Comparison of ENCODE assay signal across 1 mouse cellular context in the genomic region with DNA sequence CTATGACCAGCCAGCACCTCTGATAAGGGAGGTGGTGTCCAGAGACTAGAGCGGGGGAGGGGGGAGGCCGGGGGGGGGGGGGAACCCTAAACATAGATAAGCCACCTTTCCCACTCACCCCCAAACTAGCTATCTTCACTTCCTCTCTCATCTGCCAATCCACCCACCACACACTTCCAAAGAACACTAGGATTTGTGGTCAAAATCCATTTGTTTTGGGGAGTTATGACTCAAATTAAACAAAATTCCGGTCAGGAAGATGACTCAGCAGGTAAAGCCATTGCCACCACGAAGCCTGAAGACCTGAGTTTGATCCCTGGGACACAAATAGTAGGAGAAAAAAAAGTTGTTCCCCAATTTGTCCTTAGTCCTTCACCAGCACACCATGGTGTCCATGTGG.
TF ChIP-seq lines count a peak whose summit lies in the region.

No protein-coding gene starts in this region.

TF ChIP-seq in MEL, 35 proteins besides CTCF, POLR2A, EP300 and RAD21 (continued from another document):
- TF ChIP-seq MAZ (IDR thresholded peaks at IDR 0.05; ENCODE audit: low read depth, low read length) (no peak), CHD2 (IDR thresholded peaks at IDR 0.05; ENCODE audit: low read length) (no peak), MYB (IDR thresholded peaks at IDR 0.05; ENCODE audit: low read depth, low read length) (no peak), JUND (IDR thresholded peaks at IDR 0.05; ENCODE audit: low read depth, low read length) (no peak), E2F4 (IDR thresholded peaks at IDR 0.05; ENCODE audit: borderline replicate concordance, low read depth, low read length) (no peak), MAFK (IDR thresholded peaks at IDR 0.05; ENCODE audit: borderline replicate concordance, low read depth, low read length) (no peak; the same call in 1 of the 2 replicates), MAX (IDR thresholded peaks at IDR 0.05; ENCODE audit: low read length) (no peak), KAT2A (conservative IDR thresholded peaks at IDR 0.05; ENCODE audit: low read depth, low read length) (no peak), ZKSCAN1 (IDR thresholded peaks at IDR 0.05; ENCODE audit: low read depth, low read length) (no peak), POLR2AphosphoS5 (IDR thresholded peaks at IDR 0.05; ENCODE audit: borderline replicate concordance, low read depth, low read length) (no peak), USF1 (IDR thresholded peaks at IDR 0.05; ENCODE audit: low read depth, low read length) (no peak), MEF2A (IDR thresholded peaks at IDR 0.05; ENCODE audit: extremely low read depth, insufficient replicate concordance, low read depth, low read length, poor library complexity, severe bottlenecking) (no peak), RCOR1 (IDR thresholded peaks at IDR 0.05; ENCODE audit: low read depth, low read length) (peak; percentile 69; the same call in 1 of the 2 replicates), NELFE (IDR thresholded peaks at IDR 0.05; ENCODE audit: low read depth, low read length) (no peak), GATA1 (IDR thresholded peaks at IDR 0.05; ENCODE audit: low read depth, low read length) (peak; percentile 56), MYC (IDR thresholded peaks at IDR 0.05; ENCODE audit: low read depth, low read length) (no peak), ZMIZ1 (IDR thresholded peaks at IDR 0.05; ENCODE audit: low read depth, low read length) (no peak), CHD1 (IDR thresholded peaks at IDR 0.05; ENCODE audit: low read depth, low read length) (no peak), GABPA (IDR thresholded peaks at IDR 0.05; ENCODE audit: low read depth, low read length) (no peak), ELF1 (IDR thresholded peaks at IDR 0.05; ENCODE audit: low read depth, low read length) (no peak)
